Mouse (Mus musculus) lung, adult 2 months (tissue): ENCODE results near the gene 4930438A08Rik.

Experiments
- CTCF ChIP-seq: fragments of 200-500 bp; IDR thresholded peaks from 2 replicates; pipeline ENCODE4 v1.5.1; 2011; ENCODE audit warnings: mild to moderate bottlenecking, low read length, control low read depth; ENCODE audit not compliant: insufficient read depth
- POLR2A ChIP-seq: fragments of 200-500 bp; IDR thresholded peaks from 2 replicates; pipeline ENCODE4 v1.6.1; 2011; ENCODE audit warnings: low read depth, mild to moderate bottlenecking, control low read depth, low read length, borderline replicate concordance; ENCODE audit errors: extremely low read depth

GRCm38 (mm10) chr11:58268285-58268684, 6.3 kb upstream of the 4930438A08Rik start:
- TF ChIP-seq POLR2A (no peak), CTCF (no peak)
